Mouse (Mus musculus) neural tube, postnatal 0 days (tissue): Measurements from ENCODE around the gene Tmem151a. TPM values are rescaled to one million over a fixed set of nuclear protein-coding genes. Genes with fewer than 3 reads are reported as not detected.

Experiments
- polyA plus RNA-seq: library from polyadenylated mRNA; unstranded; fragments of >200 nt; fragmentation: Nextera tagmentation; extraction: Ambion mirVana; gene quantifications from 2 replicates; pipeline ENCODE4 v1.2.1, GENCODE M21; 2015

Tmem151a gene
- 63.2 and 66.9 TPM in 2 replicates for polyA plus RNA-seq

DNA sequence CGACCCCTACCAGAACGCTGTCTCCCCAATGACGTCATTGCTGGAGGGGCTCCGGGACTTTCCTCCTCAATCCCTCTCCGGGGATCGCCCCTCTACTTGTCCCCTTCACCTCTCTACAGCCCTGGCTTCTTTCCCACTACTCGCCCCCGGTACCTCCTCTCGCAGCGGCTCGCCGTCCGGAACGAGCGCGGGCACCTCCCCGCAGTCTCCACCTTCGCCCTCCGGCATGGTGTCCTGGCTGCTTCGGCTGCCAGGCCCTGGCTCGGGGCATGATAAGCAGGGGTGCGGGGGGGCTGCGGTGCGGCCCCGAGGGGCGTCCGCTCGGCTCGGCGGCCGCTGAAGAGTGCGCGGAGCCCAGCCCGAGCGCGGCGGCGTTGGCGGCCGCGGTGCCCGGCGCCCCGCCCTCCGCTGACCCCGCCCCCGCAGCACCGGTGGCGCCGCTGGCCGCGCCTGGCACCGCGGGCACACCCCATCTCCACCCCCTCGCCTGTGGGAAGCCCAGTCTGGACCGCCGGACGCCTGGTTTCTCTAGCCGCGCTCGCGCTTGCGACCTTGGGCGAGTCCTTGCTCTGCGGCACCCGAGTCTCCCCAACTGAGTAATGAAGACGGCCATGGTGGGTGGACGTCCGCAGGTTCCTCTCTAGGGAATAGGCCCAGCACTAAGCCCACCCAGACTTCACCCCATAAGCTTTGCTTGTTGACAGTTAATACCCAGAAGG is at the start of gene Tmem151a:
Tmem151a (minus strand) TSS at position 387 of the 719 bp plus-strand sequence.

DNA sequence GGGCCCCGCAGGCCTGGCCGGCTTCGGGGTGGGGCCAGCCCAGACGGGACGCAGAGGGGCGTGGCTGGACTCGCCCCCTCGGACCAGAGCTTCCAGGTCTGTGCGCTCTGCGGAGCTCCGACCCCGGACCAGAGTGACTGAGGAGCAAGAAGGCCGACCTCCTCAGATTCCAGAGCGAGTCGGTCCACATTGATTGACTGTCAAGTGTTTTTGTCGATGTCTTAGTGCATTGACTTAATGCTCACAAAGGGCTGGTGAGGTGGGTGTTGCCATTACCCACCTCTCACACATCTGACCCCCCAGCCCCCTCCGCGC is 33.0 kb upstream of the Tmem151a start, which contains the start of gene Klc2:
Klc2 (minus strand) TSS at position 177 of the 315 bp plus-strand sequence.

DNA sequence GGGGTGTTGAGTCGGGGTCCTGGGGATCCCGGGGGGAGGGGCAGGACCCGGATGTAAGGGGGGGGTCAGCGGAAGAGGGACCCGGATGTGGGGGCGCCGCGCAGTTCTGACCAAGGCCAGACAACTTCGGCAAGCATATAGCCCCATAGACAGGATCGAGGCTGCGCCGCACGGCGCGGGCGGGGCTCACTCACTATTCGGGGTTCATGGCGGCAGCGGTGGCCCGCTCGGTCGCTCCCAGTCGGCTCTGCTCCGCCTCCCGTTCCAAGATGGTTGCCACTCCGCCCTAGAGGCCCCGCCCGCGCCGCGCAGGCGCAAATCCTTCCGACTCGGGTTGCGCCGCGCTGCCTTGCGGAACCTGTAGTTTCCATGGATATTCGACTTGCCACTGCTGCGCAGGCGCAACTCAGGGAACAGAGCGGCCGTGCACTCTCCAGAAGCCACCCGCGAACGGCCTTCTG is 21.4 kb upstream of the Tmem151a start, which contains the start of gene Rab1b:
Rab1b (minus strand) TSS at position 342 of the 461 bp plus-strand sequence.

DNA sequence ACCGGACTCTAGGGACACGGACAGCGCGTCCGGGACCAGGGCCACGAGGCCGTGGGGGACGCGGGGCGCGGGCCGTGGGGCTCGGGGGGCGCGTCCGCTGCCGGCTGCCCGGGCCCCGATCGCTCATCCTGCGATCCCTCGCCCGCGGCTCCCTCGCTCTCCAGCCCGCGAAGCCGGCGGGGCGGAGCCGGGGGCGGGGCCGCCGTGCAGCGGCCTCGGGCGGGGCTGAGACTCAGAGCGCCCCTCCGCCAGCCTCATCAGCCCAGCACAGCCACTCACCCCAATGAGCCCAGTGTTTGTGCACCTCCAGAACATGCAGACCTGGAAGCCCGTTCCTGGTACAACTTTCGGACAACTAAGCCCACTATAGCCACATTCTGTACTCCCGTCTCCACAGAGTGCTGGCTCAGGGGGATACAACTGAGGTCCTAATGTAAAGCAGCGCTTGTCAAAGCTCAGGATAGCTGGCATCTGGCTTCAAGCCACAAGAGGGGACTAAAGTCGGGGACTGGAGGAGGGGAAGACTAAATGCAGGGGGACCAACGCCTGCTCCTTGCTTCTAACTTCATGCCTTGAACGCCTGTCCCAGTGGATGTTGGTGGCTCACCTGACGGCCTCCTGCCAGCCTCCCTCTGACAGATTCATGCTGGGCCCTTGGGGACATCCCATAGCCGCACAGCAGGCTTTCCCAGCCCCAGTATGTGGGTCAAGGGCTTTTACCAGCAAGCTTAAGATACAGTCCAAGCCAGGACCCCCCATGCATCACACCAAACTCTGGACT is 13.2 kb upstream of the Tmem151a start, which contains the start of gene Cnih2:
Cnih2 (minus strand) TSS at position 159 of the 781 bp plus-strand sequence.

DNA sequence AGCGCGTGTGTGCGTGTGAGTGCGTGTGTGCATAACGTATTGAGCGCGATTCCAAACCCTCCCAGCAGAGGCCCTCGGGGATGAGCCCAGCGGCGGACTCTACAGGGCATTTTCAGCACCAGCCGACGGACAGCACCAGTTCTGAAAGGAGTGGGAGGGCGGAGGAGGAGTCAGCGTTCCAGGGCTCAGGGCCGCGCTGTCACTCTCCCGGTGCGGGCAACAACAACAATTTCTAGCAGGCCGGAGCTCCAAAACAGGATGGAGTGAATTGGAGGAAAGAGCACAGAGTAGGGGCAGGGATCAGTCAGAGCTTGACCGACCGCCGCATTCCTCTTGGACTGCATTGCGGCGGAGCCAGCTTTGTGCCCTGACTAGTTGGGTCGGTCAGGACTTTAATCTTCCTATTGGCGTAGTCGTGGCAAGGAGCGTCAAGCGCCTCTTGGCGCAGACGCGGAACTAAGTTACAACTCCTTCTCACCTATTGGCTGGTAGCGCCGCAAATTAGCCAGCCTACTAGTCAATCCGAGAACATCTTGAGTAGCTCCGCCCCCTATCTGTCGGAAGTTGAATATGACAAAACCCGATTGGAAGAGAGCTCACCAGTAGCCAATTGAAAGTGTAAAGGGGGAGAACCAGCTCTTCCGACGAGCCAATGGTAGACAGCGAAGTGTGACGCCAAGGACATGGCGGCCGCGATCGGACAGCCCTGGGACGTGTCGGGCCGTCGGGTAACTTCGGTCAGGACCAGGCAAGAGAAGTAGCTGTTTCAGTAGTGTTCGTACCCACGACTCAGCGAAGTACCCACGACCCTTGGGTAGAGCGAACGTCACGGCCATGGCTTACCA is 2.8 kb upstream of the Tmem151a start, which contains the start of gene Yif1a:
Yif1a (plus strand) TSS at position 655 of the 845 bp plus-strand sequence.

DNA sequence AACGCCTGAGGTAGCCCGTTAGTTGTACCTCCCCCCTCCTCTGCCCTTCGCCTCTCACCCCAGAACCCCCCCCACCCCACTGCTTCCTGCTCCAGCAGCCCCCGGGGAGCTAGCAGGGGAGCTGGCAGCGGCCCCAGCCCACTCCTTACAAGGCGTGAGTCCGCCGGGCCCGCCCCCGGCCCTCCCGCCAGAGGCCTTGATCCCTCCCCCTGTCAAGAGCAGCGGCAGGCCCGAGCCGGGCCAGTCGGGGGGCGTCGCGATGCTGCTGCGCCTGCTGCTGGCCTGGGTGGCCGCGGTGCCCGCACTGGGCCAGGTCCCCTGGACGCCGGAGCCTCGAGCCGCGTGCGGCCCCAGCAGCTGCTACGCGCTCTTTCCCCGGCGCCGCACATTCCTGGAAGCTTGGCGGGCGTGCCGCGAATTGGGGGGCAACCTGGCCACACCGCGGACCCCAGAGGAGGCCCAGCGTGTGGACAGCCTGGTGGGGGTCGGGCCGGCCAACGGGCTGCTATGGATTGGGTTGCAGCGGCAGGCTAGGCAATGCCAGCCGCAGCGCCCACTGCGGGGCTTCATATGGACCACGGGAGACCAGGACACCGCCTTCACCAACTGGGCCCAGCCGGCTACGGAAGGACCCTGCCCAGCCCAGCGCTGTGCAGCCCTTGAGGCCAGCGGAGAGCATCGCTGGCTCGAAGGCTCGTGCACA is 17.3 kb downstream of the Tmem151a start, which contains the start of gene Cd248:
Cd248 (plus strand) TSS at position 212 of the 703 bp plus-strand sequence.

DNA sequence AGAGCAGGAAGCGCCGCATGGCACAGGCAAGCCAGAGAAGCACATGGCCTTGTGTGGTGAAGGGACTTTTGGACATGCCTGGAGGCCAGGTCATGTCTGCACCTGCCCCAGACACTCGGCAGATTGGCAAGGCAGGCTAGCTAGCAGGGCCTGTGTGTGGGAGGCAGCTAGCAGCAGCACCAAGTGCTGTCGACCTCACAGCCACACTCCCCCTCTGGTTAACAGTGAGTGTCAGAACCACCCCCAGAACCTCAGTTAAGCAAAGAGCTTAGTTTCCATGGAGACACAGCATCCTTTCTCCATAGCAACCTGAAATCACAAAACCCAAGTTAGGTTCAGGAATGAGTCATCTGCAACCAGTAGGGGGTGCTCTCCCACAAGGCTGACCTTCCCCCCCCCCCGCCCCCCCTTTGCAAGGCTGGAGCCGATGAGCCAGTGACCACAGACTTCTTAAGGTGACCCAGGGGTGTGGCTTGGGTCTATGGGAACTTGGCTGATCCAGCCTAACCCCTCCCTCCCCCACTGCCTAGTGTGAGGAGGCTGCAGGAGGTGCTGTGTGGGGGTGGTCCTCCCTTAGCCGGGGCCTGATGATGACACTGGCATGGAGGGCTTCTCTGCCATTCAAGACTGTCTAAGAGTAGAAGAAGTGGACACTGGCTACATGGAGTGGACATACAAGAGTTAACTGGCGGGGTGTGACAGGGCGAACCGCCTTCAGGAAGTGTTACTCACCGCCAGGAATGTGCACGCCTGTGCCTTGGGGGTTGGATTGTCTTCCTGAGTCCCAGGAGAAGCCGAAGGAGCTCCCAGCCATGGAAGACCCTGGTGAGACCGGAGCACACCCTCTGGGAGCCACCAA is 35.1 kb downstream of the Tmem151a start, which contains the start of gene Rin1:
Rin1 (plus strand) TSS at position 435 of the 859 bp plus-strand sequence.

DNA sequence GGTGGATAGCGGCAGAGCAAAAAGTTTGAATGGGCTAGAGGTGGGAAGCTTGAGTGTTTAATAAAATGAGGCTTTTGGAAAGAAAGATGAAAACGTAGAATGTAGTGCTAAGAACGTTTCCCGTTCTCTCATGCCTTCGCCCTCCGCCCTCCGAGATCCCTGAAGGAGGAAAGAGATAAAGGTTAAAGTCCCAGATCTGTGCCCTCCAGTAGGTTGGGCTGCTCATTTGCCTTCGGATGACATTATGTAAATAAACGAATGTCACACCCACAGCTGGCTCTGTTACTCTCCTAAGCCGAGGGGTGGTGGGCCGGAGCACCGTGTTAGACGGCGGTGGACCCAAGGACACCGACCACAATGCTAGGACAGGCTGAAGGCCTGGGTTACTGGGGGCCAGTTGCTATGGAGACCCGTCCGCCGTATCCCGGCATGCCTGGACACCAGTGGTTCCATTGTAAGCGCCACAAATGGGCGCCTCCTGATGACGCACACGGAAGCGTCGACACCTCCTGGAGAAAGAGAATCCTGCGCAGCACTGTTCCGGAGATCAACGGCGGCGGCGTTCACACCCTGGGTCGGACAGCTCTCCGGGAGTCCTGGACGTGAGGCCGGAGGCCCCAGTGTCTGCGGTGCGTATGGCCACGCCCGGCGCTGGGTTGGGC is 44.3 kb downstream of the Tmem151a start, which contains the start of gene Brms1:
Brms1 (plus strand) TSS at position 493 of the 662 bp plus-strand sequence.

DNA sequence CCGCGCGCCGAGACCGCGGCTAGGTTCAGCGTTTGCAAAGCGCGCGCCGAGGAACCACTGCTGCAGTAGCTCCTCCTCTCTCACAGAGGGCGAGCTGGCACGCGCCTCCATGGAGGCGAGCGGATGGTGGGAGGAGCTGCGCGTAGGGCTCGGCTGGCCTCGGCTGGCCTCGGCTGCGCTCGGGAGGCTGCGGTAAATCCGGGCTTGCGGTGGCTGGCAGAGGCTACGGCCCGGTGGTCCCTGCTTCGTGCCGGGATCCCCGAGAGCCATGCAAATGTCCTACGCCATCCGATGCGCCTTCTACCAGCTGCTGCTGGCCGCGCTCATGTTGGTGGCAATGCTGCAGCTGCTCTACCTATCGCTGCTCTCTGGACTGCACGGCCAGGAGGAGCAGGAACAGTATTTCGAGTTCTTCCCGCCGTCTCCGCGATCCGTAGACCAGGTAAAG is 46.6 kb downstream of the Tmem151a start, which contains the start of the genes B4gat1 and AC124502.3:
B4gat1 (plus strand) TSS at position 118 of the 448 bp plus-strand sequence.
AC124502.3 (plus strand) TSS at position 183 of the 448 bp plus-strand sequence.

DNA sequence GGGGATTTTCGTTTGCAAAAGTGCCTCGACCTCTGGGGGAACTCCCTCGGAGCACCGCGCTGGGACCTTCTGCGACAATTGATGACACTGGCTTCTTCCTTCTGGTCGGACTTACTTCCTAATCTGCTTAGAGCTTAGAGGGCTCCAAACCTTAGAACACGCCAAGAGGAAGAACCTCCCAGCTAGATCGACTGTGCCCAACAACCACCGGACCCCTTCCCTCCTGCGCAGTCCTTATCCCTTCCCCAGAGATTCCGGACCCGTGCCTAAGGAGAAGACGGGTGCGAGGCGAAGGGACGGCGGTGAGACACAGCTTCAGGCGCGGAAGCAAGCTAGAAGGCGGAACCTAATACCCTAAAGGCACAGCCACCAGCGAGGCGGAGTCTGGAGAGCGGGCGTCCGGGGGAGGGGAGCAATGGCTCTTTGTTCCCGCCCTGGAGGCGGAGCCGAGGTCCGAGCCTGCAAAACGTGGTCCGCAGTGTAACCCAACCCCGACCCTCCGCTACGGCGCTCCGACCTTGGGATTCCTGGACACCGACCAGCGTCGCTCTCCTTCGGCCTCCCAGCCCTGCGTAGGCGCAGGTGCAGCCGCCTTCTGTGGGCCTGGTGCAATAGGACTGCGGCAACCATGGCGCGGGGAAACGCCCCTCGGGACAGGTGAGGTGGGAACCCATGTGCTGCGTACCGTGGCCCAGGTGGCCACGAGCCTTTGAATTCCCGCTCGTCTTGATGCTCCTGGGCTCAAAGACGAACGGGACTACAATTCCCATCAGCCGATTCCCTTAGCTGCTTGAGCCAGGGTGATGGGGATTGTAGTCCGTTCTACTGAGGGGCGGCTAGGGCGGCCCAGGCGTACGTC is 61.5 kb downstream of the Tmem151a start, which contains the start of gene Slc29a2:
Slc29a2 (plus strand) TSS at position 240 of the 859 bp plus-strand sequence.

Other genes starting within 250 kb of the Tmem151a start
- 48.0 and 51.2 TPM in 2 replicates for gene Ccs, start 246.2 kb downstream of the Tmem151a start, polyA plus RNA-seq
- 0.63 and 0.85 TPM in 2 replicates for gene Ccdc87, start 246.2 kb downstream of the Tmem151a start, polyA plus RNA-seq
- gene Ctsf, start 230.4 kb downstream of the Tmem151a start, polyA plus RNA-seq: 92.7 and 98.1 TPM in 2 replicates
- gene Actn3, start 207.6 kb downstream of the Tmem151a start, polyA plus RNA-seq: 3.9 and 5.1 TPM in 2 replicates
- 18.3 and 20.1 TPM in 2 replicates for gene Zdhhc24, start 206.9 kb downstream of the Tmem151a start, polyA plus RNA-seq
- gene Bbs1, start 178.9 kb downstream of the Tmem151a start, polyA plus RNA-seq: 8.7 and 8.8 TPM in 2 replicates
- gene Dpp3, start 157.2 kb downstream of the Tmem151a start, polyA plus RNA-seq: 66.6 and 67.5 TPM in 2 replicates
- gene Peli3, start 142.4 kb downstream of the Tmem151a start, polyA plus RNA-seq: 10.4 and 12.1 TPM in 2 replicates
- gene Mrpl11, start 123.4 kb downstream of the Tmem151a start, polyA plus RNA-seq: 116 and 126 TPM in 2 replicates
- 0.28 and 0.39 TPM in 2 replicates for gene Npas4, start 95.2 kb downstream of the Tmem151a start, polyA plus RNA-seq
- gene Slc29a2, start 61.7 kb downstream of the Tmem151a start, polyA plus RNA-seq: 17.8 and 18.5 TPM in 2 replicates
- gene B4gat1, start 46.7 kb downstream of the Tmem151a start, polyA plus RNA-seq: 166 and 173 TPM in 2 replicates
- 1.7 and 2.2 TPM in 2 replicates for gene AC124502.3, start 46.6 kb downstream of the Tmem151a start, polyA plus RNA-seq
- 14.2 and 14.9 TPM in 2 replicates for gene Brms1, start 44.2 kb downstream of the Tmem151a start, polyA plus RNA-seq
- 0.55 and 0.71 TPM in 2 replicates for gene Rin1, start 35.0 kb downstream of the Tmem151a start, polyA plus RNA-seq
- 17.4 and 19.4 TPM in 2 replicates for gene Cd248, start 17.5 kb downstream of the Tmem151a start, polyA plus RNA-seq
- 72.6 and 73.4 TPM in 2 replicates for gene Yif1a, start 3.0 kb upstream of the Tmem151a start, polyA plus RNA-seq
- 448 and 454 TPM in 2 replicates for gene Cnih2, start 13.0 kb upstream of the Tmem151a start, polyA plus RNA-seq
- 203 and 219 TPM in 2 replicates for gene Rab1b, start 21.5 kb upstream of the Tmem151a start, polyA plus RNA-seq
- gene Klc2, start 33.0 kb upstream of the Tmem151a start, polyA plus RNA-seq: 72.6 and 86.2 TPM in 2 replicates
- gene Pacs1, start 187.6 kb upstream of the Tmem151a start, polyA plus RNA-seq: 39.0 and 46.4 TPM in 2 replicates
- gene Sf3b2, start 209.9 kb upstream of the Tmem151a start, polyA plus RNA-seq: 285 and 310 TPM in 2 replicates
- 27.2 and 33.5 TPM in 2 replicates for gene Gal3st3, start 212.8 kb upstream of the Tmem151a start, polyA plus RNA-seq